ENCODE assay signal across 9 mouse cellular contexts in genomic region chr6:37254144-37254543, GRCm38 (mm10). TPM values are rescaled to one million over a fixed set of nuclear protein-coding genes. Genes with fewer than 3 reads are reported as not detected.
DNase-seq lines count a peak whose midpoint lies in the region; ATAC-seq lines count a peak whose summit lies in the region.
"Had no signal": no experiment of that assay in that cellular context is flagged by ENCODE, and none has a peak within 500 bp of the region (broad histone marks: within the 10 kb centered on the region; RNA-seq: fewer than 3 reads in every experiment).

No protein-coding gene starts in this region.

- ATAC-seq in embryonic facial prominence, embryonic 14.5 days (ENCODE audit: low read depth): peak; percentile 85

- H3K9ac ChIP-seq in embryonic facial prominence, embryonic 14.5 days (ENCODE audit: low read depth, low read length): no peak overlapping the region

- no peak overlapping the region for H3K4me2 ChIP-seq in embryonic facial prominence, embryonic 14.5 days (ENCODE audit: low read depth, low read length)

- no peak overlapping the region; the same call in 1 of the 2 replicates for H3K27ac ChIP-seq in embryonic facial prominence, embryonic 14.5 days (replicated peaks; ENCODE audit: low read depth, low read length)

- no peak overlapping the region for H3K4me3 ChIP-seq in embryonic facial prominence, embryonic 14.5 days (ENCODE audit: low read depth, low read length)

- H3K27me3 ChIP-seq in embryonic facial prominence, embryonic 14.5 days (replicated peaks; ENCODE audit: control insufficient read depth, insufficient read depth, low read length): no peaks in the 10 kb centered on the region

- H3K9me3 ChIP-seq in embryonic facial prominence, embryonic 14.5 days (ENCODE audit: control insufficient read depth, low read length): no peaks in the 10 kb centered on the region

- DNase-seq in lung, postnatal 14 days: peak; percentile 8
- DNase-seq in lung, postnatal 36 days: no peak
- DNase-seq in embryonic facial prominence, embryonic 14.5 days (ENCODE audit: low spot score): peak; percentile 81
- peak; percentile 61 for DNase-seq in kidney, adult 9 months
- peak; percentile 43 for DNase-seq in retina, postnatal 1 day
- DNase-seq in spleen, adult 12 weeks (ENCODE audit: low spot score): no peak
- no peak for DNase-seq in adrenal gland, adult 18-20 months (ENCODE audit: low spot score in 2 of 2)
- DNase-seq: cerebellum, adult 9-11 months; right cerebral cortex, postnatal 25 days had no signal

- peaks cover 9% of the 10 kb centered on the region; the same call in 1 of the 2 replicates for H3K4me1 ChIP-seq in embryonic facial prominence, embryonic 14.5 days (ENCODE audit: control insufficient read depth, insufficient read depth, low read length)

- 27% methylated on average over 8 of the region's 8 CpGs for WGBS in embryonic facial prominence, embryonic 14.5 days

- no peaks in the 10 kb centered on the region for H3K36me3 ChIP-seq in embryonic facial prominence, embryonic 14.5 days (ENCODE audit: control insufficient read depth, insufficient read depth, low read length)

RNA-seq across cellular contexts. Expression of gene Dgki, which starts 45.8 kb away (rescaled TPM):
- 0.92 and 1.0 TPM in 2 replicates for polyA plus RNA-seq in embryonic facial prominence, embryonic 14.5 days (2014; fragmentation: Nextera tagmentation; extraction: Ambion mirVana)
- 1 to 10 TPM; 1.8 to 3.4 TPM for total RNA-seq in adrenal gland, adult 18-20 months (2021)

Comparison
In these comparisons a context has a peak if more than half of its experiments do, and no peak if none do; other contexts are left out.
1. DNase-seq: peak in lung, postnatal 14 days (single experiment), embryonic facial prominence, embryonic 14.5 days (single experiment), kidney, adult 9 months (single experiment) and retina, postnatal 1 day (single experiment); none in lung, postnatal 36 days (single experiment), spleen, adult 12 weeks (single experiment) and adrenal gland, adult 18-20 months (0 of 2).